Mouse (Mus musculus) brain, embryonic 14.5 days (tissue): ENCODE results near the gene Cpa1.

Experiments used
- CTCF ChIP-seq: fragments of 200-500 bp; IDR thresholded peaks from 2 replicates; pipeline ENCODE4 v1.5.1; 2012; ENCODE audit warnings: inconsistent platforms, mild to moderate bottlenecking, moderate library complexity, borderline replicate concordance; ENCODE audit not compliant: insufficient read depth, insufficient read length; ENCODE audit errors: extremely low read depth
- POLR2A ChIP-seq: fragments of 200-500 bp; IDR thresholded peaks from 2 replicates; pipeline ENCODE4 v1.6.1; 2012; ENCODE audit warnings: mild to moderate bottlenecking, inconsistent platforms, borderline replicate concordance; ENCODE audit not compliant: poor library complexity, insufficient read depth, insufficient read length, severe bottlenecking; ENCODE audit errors: extremely low read depth

DNA sequence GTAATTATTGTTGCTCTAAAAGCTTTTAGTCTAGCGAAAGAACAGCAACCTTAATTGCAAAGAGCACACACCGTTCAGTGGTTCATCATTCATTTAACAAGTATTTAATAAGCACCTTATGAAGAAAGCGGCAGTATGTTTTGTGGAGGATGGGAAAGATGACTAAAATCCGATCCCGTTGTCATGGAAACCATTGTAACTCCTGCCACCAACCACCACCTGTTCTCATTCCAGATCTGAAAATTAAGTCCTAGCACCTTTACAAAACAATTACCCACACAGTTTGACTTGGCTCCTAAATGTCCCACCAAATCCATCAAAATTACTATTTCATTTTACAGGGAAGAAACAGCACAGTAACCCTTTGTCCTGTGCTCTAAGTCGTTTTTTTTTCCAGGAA lies 55.2 kb downstream of the Cpa1 start:
- TF ChIP-seq CTCF (no peak), POLR2A (no peak)
